Mouse (Mus musculus) brain, embryonic 14.5 days (tissue): ENCODE results near the gene Igfbp1.

Experiments
- CTCF ChIP-seq: fragments of 200-500 bp; IDR thresholded peaks from 2 replicates; pipeline ENCODE4 v1.5.1; 2012; ENCODE audit warnings: inconsistent platforms, mild to moderate bottlenecking, moderate library complexity, borderline replicate concordance; ENCODE audit not compliant: insufficient read depth, insufficient read length; ENCODE audit errors: extremely low read depth
- POLR2A ChIP-seq: fragments of 200-500 bp; IDR thresholded peaks from 2 replicates; pipeline ENCODE4 v1.6.1; 2012; ENCODE audit warnings: mild to moderate bottlenecking, inconsistent platforms, borderline replicate concordance; ENCODE audit not compliant: poor library complexity, insufficient read depth, insufficient read length, severe bottlenecking; ENCODE audit errors: extremely low read depth

- TF ChIP-seq POLR2A (no peak), CTCF (peak; percentile 43; the same call in 1 of the 2 replicates)
Observed at GRCm38 (mm10) chr11:7182409-7183042, 15.1 kb upstream of the Igfbp1 start.
